Mouse (Mus musculus) liver, adult 2 months (tissue): ENCODE results near the gene Cnn2.

Experiments
- CTCF ChIP-seq: fragments of 200-500 bp; IDR thresholded peaks from 2 replicates; pipeline ENCODE4 v1.5.1; 2011; ENCODE audit warnings: low read depth, low read length, control low read depth
- POLR2A ChIP-seq: fragments of 200-500 bp; IDR thresholded peaks from 2 replicates; pipeline ENCODE4 v1.6.1; 2011; ENCODE audit warnings: low read length, control low read depth; ENCODE audit not compliant: insufficient read depth; ENCODE audit errors: extremely low read depth

- TF ChIP-seq POLR2A = no peak
- no peak for TF ChIP-seq CTCF
Observed at GRCm38 (mm10) chr10:79984871-79985270, 3.5 kb upstream of the Cnn2 start.
